Mouse (Mus musculus) central nervous system, embryonic 18 days (tissue): ENCODE data around the gene Vkorc1. TPM values are rescaled to one million over a fixed set of nuclear protein-coding genes. Genes with fewer than 3 reads are reported as not detected.

Source experiments
- polyA plus RNA-seq: library from polyadenylated mRNA; depleted of rRNA; stranded (reverse); fragments of >200 nt; gene quantifications from 2 replicates; pipeline ENCODE4 v1.2.3, GENCODE M21; 2012; rRNA removed

Vkorc1 gene
- 68.8 and 78.8 TPM in 2 replicates for polyA plus RNA-seq

GRCm38 (mm10) chr7:127895442-127895841, at the start of gene Vkorc1, which contains the start of gene Gm21974:
Gene Vkorc1, minus strand, starts transcription at chr7:127895617.
Gene Gm21974, minus strand, starts transcription at chr7:127895454.

DNA sequence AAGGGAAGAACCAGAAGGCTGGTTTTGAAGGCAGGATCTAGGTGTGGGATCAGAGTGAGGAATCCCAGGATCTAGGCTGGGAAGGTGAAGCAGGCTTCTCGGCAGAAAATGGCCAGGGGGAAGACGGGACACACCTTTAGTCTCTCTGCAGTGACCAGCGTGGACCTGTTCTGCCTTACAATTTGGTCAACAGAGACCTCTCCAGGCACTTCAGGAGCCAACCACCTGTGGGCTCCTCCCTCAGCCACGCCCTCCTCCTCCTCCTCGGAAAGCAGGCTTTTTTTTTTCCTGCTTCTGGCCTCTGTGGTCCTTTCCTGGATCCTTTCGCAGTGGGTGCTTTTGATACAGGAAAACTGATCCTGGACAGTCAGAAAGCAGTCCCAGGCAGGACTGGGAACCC, 34.5 kb upstream of the Vkorc1 start, which contains the start of gene Prss8:
Prss8 (minus strand) TSS at position 182 of the 400 bp plus-strand sequence.

DNA sequence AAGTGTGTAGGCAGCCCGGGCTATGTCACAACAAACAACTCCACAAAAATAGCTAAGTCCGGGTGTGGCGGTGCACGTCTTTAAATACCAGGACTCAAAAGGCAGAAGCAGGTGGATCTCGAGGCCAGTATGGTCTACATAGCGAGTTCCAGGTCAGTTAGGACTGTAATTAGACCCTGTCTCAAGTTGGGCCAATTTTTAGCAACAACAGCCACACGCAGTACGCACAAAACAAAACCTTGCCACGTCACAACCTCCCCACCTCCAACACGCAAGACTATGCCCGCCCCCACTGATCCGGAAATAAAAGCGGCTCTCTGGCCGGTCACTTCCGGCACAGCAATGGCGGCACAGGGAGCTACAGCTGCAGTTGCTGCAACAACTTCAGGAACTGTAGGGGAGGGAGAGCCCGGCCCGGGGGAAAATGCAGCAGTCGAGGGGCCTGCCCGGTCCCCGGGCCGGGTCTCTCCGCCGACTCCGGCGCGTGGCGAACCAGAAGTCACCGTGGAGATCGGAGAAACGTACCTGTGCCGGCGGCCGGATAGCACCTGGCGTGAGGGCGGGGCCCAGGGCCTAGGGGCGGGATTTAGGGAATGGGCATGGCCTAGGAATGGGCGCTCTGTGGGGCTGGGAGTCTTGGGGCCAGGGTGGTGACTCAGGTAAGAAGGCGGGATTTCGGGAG, 16.9 kb upstream of the Vkorc1 start, which contains the start of gene Kat8:
Kat8 (plus strand) TSS at position 327 of the 682 bp plus-strand sequence.

GRCm38 (mm10) chr7:127903971-127904796, 8.8 kb upstream of the Vkorc1 start, which contains the start of gene Bckdk:
Gene Bckdk, plus strand, starts transcription at chr7:127904082.

DNA sequence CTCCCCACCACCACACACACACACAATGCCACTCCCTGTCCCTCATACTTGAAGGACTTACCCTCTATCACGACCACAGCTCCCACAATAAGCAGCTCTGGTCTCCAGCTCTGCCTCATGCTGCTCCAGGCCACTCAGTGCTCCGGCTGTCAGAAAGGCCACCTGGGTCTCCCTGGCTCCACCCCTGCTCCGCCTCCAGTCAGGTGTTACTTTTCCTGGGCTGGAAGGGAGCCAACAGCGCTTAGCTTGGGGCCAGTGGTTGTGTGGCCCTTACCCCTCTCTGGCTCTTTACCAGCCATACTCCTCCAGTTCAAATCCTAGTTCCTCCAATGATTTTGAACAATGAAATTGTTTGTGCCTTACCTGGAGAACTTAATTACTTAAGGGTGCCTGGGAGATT, 4.6 kb downstream of the Vkorc1 start, which contains the start of gene Prss53:
Prss53 (minus strand) TSS at position 173 of the 400 bp plus-strand sequence.

GRCm38 (mm10) chr7:127876467-127877348, 18.7 kb downstream of the Vkorc1 start, which contains the start of gene Zfp668:
Gene Zfp668, minus strand, starts transcription at chr7:127876828.

DNA sequence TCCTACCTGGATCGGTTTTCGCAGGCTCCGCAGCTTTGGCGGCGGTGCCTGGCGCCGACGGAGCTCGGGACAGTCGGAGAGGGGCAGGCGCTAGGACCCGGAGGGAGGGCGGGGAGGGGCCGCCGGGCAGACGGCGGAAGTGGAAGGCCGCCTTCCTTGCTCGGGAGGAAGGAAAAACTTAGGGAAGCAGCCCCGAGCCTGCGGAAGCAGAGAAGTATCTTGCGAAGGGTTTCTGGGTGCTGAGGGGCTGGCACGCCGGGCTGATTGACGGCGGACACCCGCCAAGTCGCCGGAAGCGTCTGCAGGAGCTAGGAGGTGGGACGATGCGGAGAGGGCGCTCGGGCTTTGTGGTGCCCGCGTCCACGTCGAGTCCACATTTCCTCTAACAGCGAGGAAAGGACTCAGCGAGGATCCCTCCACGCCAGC, 19.4 kb downstream of the Vkorc1 start, which contains the start of gene Zfp646:
Zfp646 (plus strand) TSS at position 181 of the 426 bp plus-strand sequence.

Other genes starting within 250 kb of the Vkorc1 start
- gene Bcl7c, start 186.7 kb downstream of the Vkorc1 start, polyA plus RNA-seq: 55.6 and 57.5 TPM in 2 replicates
- gene Ctf1, start 182.9 kb downstream of the Vkorc1 start, polyA plus RNA-seq: 10.1 and 11.8 TPM in 2 replicates
- not detected in 2 replicates for gene Ctf2, start 163.5 kb downstream of the Vkorc1 start, polyA plus RNA-seq
- 122 and 135 TPM in 2 replicates for gene Fbxl19, start 151.1 kb downstream of the Vkorc1 start, polyA plus RNA-seq
- gene Orai3, start 125.8 kb downstream of the Vkorc1 start, polyA plus RNA-seq: 9.1 and 11.1 TPM in 2 replicates
- 9.1 and 11.1 TPM in 2 replicates for gene Setd1a, start 118.9 kb downstream of the Vkorc1 start, polyA plus RNA-seq
- 0.20 and 0.35 TPM in 2 replicates for gene Gm49388, start 110.0 kb downstream of the Vkorc1 start, polyA plus RNA-seq
- 12.5 and 14.7 TPM in 2 replicates for gene Hsd3b7, start 95.0 kb downstream of the Vkorc1 start, polyA plus RNA-seq
- 43.4 and 52.4 TPM in 2 replicates for gene Stx4a, start 71.3 kb downstream of the Vkorc1 start, polyA plus RNA-seq
- gene Stx1b, start 71.1 kb downstream of the Vkorc1 start, polyA plus RNA-seq: 104 and 129 TPM in 2 replicates
- 16.3 and 17.3 TPM in 2 replicates for gene Zfp646, start 19.4 kb downstream of the Vkorc1 start, polyA plus RNA-seq
- 14.1 and 18.4 TPM in 2 replicates for gene Zfp668, start 18.8 kb downstream of the Vkorc1 start, polyA plus RNA-seq
- 2.9 and 3.0 TPM in 2 replicates for gene Prss53, start 4.6 kb downstream of the Vkorc1 start, polyA plus RNA-seq
- gene Gm21974, start 163 bp downstream of the Vkorc1 start, polyA plus RNA-seq: not detected in 2 replicates
- 44.6 and 48.7 TPM in 2 replicates for gene Bckdk, start 8.5 kb upstream of the Vkorc1 start, polyA plus RNA-seq
- gene Kat8, start 16.9 kb upstream of the Vkorc1 start, polyA plus RNA-seq: 48.7 and 49.7 TPM in 2 replicates
- 0.57 and 1.2 TPM in 2 replicates for gene Prss8, start 34.5 kb upstream of the Vkorc1 start, polyA plus RNA-seq
- 14.2 and 14.7 TPM in 2 replicates for gene Prss36, start 51.1 kb upstream of the Vkorc1 start, polyA plus RNA-seq
- gene Fus, start 71.8 kb upstream of the Vkorc1 start, polyA plus RNA-seq: 556 and 596 TPM in 2 replicates
- 4.5 and 7.3 TPM in 2 replicates for gene Pycard, start 98.2 kb upstream of the Vkorc1 start, polyA plus RNA-seq
- gene Trim72, start 108.3 kb upstream of the Vkorc1 start, polyA plus RNA-seq: 0.53 and 3.0 TPM in 2 replicates
- gene Itgam, start 167.0 kb upstream of the Vkorc1 start, polyA plus RNA-seq: 1.1 and 1.7 TPM in 2 replicates
- gene Gm49368, start 167.1 kb upstream of the Vkorc1 start, polyA plus RNA-seq: not detected in 2 replicates
- gene Itgax, start 233.9 kb upstream of the Vkorc1 start, polyA plus RNA-seq: 0.09 and 0.10 TPM in 2 replicates